Mouse (Mus musculus) gastrocnemius, postnatal 36 days (tissue): ENCODE measurements around the gene Mfap4. TPM values are rescaled to one million over a fixed set of nuclear protein-coding genes. Genes with fewer than 3 reads are reported as not detected.

Experiments used
- DNase-seq, 2 experiments: peaks; one replicate each; pipeline ENCODE4 v3.0.0; 2022
- intact Hi-C: fragments of 180-260 bp; cut with DNase I; formaldehyde crosslinking; loops from one replicate; pipeline ENCODE4 v1.15.1; 2025
- total RNA-seq, 2 experiments: library from RNA; stranded (reverse); gene quantifications; 2 replicates each; pipeline ENCODE4 v1.2.3; 2021

Mfap4 gene
- total RNA-seq, 2 experiments from 2014 or later = 26.7 to 34.9 TPM

- intact Hi-C loops = loop anchor here (5.0 kb wide), 3 partner anchors 73 to 157 kb away; partner anchors contain the start of gene Epn2
- peak; percentile 91 to 95 for DNase-seq
These were observed 19.6 kb downstream of the Mfap4 start, which contains the start of gene B9d1 for GRCm38 (mm10) chr11:61504713-61505257. Gene B9d1, plus strand, starts transcription at chr11:61505144.

- intact Hi-C loops = loop anchor here (5.0 kb wide), 2 partner anchors 107 to 207 kb away; partner anchors contain the start of gene Slc5a10
- no peak for DNase-seq
These were observed 29.7 kb downstream of the Mfap4 start for GRCm38 (mm10) chr11:61514953-61515352.

GRCm38 (mm10) chr11:61517971-61518370, 32.7 kb downstream of the Mfap4 start:
- DNase-seq = no peak
- intact Hi-C loops = loop anchor here (5.0 kb wide), 1 partner anchor 104 kb away; no protein-coding TSS in a partner anchor

- intact Hi-C loops = loop anchor here (5.0 kb wide), 1 partner anchor 103 kb away; no protein-coding TSS in a partner anchor
These were observed 33.6 kb downstream of the Mfap4 start for GRCm38 (mm10) chr11:61518871-61519270.

GRCm38 (mm10) chr11:61519484-61520107, 34.4 kb downstream of the Mfap4 start:
- intact Hi-C loops = loop anchor here (5.0 kb wide), 1 partner anchor 103 kb away; no protein-coding TSS in a partner anchor
- no peak for DNase-seq

More at GRCm38 (mm10) chr11:61518871-61519270, 33.6 kb downstream of the Mfap4 start:
- no peak for DNase-seq

- intact Hi-C loops = no loop called here
- DNase-seq = no peak
These were observed 41.6 kb downstream of the Mfap4 start for GRCm38 (mm10) chr11:61526872-61527271.

- intact Hi-C loops = no loop called here
- no peak for DNase-seq
These were observed 44.1 kb downstream of the Mfap4 start for GRCm38 (mm10) chr11:61529268-61529713.

GRCm38 (mm10) chr11:61532820-61533219, 47.6 kb downstream of the Mfap4 start:
- DNase-seq = no peak
- intact Hi-C loops = loop anchor here (5.0 kb wide), 1 partner anchor 84 kb away; no protein-coding TSS in a partner anchor

- DNase-seq = no peak
These were observed 48.3 kb downstream of the Mfap4 start for GRCm38 (mm10) chr11:61533571-61533970.

GRCm38 (mm10) chr11:61535530-61535929, 50.3 kb downstream of the Mfap4 start:
- intact Hi-C loops = no loop called here

More at GRCm38 (mm10) chr11:61533571-61533970, 48.3 kb downstream of the Mfap4 start:
- intact Hi-C loops = loop anchor here (5.0 kb wide), 1 partner anchor 84 kb away; no protein-coding TSS in a partner anchor

GRCm38 (mm10) chr11:61536952-61537351, 51.7 kb downstream of the Mfap4 start:
- intact Hi-C loops = no loop called here
- DNase-seq = no peak

More at GRCm38 (mm10) chr11:61535530-61535929, 50.3 kb downstream of the Mfap4 start:
- DNase-seq = no peak

- intact Hi-C loops = no loop called here
- no peak for DNase-seq
These were observed 52.1 kb downstream of the Mfap4 start for GRCm38 (mm10) chr11:61537362-61537761.

Other genes with a start within 250 kb of the Mfap4 start
- 10 to 100 TPM; 12.1 to 14.4 TPM for gene Aldh3a2, start 218.0 kb upstream of the Mfap4 start, total RNA-seq
- gene Slc47a2, start 142.6 kb upstream of the Mfap4 start, total RNA-seq = not detected
- 10 to 100 TPM; 19.1 to 22.9 TPM for gene Slc47a1, start 107.1 kb upstream of the Mfap4 start, total RNA-seq
- under 1 TPM; 0.07 to 0.23 TPM for gene Rnf112, start 31.3 kb upstream of the Mfap4 start, total RNA-seq
- gene Mapk7, start 9.0 kb downstream of the Mfap4 start, total RNA-seq = 1 to 10 TPM; 2.6 to 3.8 TPM
- 1 to 10 TPM; 3.9 to 5.2 TPM for gene B9d1, start 19.7 kb downstream of the Mfap4 start, total RNA-seq
- gene Epn2, start 94.3 kb downstream of the Mfap4 start, total RNA-seq = 10 to 100 TPM; 13.9 to 20.4 TPM
- gene Grap, start 167.8 kb downstream of the Mfap4 start, total RNA-seq = 1 to 10 TPM; 4.4 to 5.5 TPM
- under 1 TPM; 0.12 to 0.18 TPM for gene Fam83g, start 198.7 kb downstream of the Mfap4 start, total RNA-seq
- not detected for gene Slc5a10, start 235.4 kb downstream of the Mfap4 start, total RNA-seq